Mouse (Mus musculus): ENCODE measurements around the gene Snai3. TPM values are rescaled to one million over a fixed set of nuclear protein-coding genes. Genes with fewer than 3 reads are reported as not detected.

Snai3 gene
- not detected in 2 replicates for polyA plus RNA-seq (2014; fragmentation: Nextera tagmentation; extraction: Ambion mirVana)

DNA sequence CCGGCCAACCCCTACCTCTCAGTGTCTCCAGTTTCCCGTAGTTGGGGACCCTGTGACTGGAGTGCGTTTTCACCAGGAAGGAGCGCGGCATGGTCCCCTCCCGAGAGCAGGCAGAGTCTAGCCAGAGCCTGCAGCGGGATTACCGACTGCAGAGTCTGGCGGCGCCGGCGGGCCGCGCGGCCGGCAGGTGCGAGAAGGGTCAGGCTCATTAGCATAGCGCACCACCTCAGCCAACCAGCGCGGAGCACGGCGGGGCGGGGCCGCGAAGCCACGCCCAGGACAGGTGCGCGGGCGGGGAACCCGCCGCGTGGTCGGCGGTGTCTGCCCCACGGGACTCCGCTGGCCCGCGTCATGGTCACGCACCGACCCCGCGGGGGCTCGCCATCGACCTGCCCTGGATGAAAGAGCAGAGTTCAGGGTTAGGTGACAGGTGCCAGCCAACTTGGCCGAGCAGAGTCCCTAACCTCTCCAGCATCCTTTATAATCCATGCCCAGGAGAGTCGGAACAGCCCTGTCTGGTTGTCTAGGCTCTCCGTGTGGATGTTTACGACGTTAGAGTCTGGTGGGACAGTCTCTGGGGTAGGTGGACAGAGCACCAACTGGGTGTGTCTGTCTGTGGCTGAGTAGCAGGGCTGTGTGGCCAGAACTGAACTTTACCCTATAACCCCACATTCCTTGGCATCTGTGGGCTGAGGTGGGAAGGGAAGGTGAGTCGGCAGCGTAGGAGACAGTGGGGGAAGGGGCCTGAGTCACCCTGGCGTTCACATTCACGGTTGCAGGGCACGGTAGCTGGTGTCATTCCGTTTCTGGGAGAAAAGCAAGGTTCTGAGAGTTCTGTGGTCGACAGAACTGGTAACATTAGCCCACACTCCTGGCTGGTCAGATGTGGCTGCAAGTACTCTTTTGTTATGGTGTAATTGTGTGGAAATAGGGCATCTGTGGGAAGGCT lies at the start of gene Snai3:
Gene Snai3 (minus strand): TSS at position 210 of the 949 bp plus-strand sequence.
- Histone ChIP-seq H3K4me1 (ENCODE audit: control insufficient read depth, insufficient read depth, low read length) (peaks cover 6% of the 10 kb centered on the region; the same call in 1 of the 2 replicates), H3K9me3 (replicated peaks; ENCODE audit: control insufficient read depth, low read length) (no peaks in the 10 kb centered on the region), H3K27ac (ENCODE audit: low read depth, low read length) (no peak within 1 kb of the TSS), H3K9ac (ENCODE audit: low read length) (peak within 1 kb of the TSS; percentile 51; the same call in 1 of the 2 replicates), H3K36me3 (ENCODE audit: control insufficient read depth, insufficient read depth, low read length) (peaks cover 7% of the 10 kb centered on the region; the same call in 1 of the 2 replicates), H3K27me3 (replicated peaks; ENCODE audit: control insufficient read depth, insufficient read depth, low read length) (peaks cover 38% of the 10 kb centered on the region), H3K4me3 (ENCODE audit: low read depth, low read length) (peak within 1 kb of the TSS; percentile 26), H3K4me2 (ENCODE audit: low read length) (peak within 1 kb of the TSS; percentile 56)
- peak; percentile 70 for ATAC-seq
- peak; percentile 23 for DNase-seq (ENCODE audit: low spot score)
- 2% methylated on average over 48 of the region's 56 CpGs for WGBS

DNA sequence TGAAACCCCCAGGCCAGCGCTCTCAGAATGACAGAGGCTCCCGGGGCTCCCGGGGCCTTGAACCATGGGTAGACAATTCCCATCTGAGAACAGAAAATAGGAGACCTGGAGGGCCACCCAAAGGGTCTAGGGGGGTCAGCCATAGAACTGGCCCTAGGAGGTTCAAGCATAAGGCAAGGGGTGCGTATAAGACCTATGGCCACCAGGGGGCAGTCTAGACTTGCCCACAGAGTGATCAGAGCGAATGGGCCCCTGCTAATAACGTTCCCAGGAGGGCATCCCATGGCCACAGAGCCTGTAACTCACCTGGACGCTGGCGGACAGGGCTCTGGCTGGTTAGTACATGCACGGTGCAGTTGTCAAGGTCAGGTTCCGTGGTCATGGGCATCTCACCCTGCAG lies 40.3 kb upstream of the Snai3 start:
- WGBS, result 35% methylated on average over 10 of the region's 10 CpGs
- Histone ChIP-seq H3K27me3 (replicated peaks; ENCODE audit: control insufficient read depth, insufficient read depth, low read length) (no peaks in the 10 kb centered on the region), H3K27ac (ENCODE audit: low read depth, low read length) (no peak overlapping the region), H3K9ac (ENCODE audit: low read length) (no peak overlapping the region), H3K4me2 (ENCODE audit: low read length) (no peak overlapping the region), H3K4me1 (ENCODE audit: control insufficient read depth, insufficient read depth, low read length) (no peaks in the 10 kb centered on the region), H3K36me3 (ENCODE audit: control insufficient read depth, insufficient read depth, low read length) (no peaks in the 10 kb centered on the region), H3K4me3 (ENCODE audit: low read depth, low read length) (no peak overlapping the region), H3K9me3 (replicated peaks; ENCODE audit: control insufficient read depth, low read length) (no peaks in the 10 kb centered on the region)
- peak; percentile 86 for DNase-seq (ENCODE audit: low spot score)
- ATAC-seq, result peak; percentile 77

DNA sequence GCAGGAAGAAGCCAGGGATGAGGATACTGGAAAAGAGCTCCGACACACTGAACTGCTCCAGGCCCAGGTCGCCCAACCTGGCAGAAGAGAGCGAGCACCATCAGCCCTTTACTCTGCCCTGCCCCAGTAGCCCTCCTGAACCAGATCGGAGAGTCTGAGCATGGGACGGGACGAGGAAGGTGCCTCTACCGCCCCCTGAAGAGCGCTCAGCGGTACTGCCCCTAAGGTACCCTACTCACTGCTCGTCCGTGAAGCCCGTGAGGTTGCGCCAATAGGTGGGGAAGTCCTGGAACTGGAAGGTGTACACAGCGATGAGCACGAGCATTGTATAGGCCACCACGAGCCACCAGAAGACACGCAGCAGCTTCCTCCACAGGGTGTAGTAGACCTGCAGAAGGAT lies 37.4 kb upstream of the Snai3 start:
- H3K36me3 ChIP-seq (ENCODE audit: control insufficient read depth, insufficient read depth, low read length), result no peaks in the 10 kb centered on the region
- H3K27me3 ChIP-seq (replicated peaks; ENCODE audit: control insufficient read depth, insufficient read depth, low read length), result no peaks in the 10 kb centered on the region
- no peak for ATAC-seq
- H3K4me1 ChIP-seq (ENCODE audit: control insufficient read depth, insufficient read depth, low read length), result no peaks in the 10 kb centered on the region
- no peak for DNase-seq (ENCODE audit: low spot score)
- WGBS, result 69% methylated on average over 17 of the region's 17 CpGs
- H3K27ac ChIP-seq (ENCODE audit: low read depth, low read length), result no peak overlapping the region
- H3K4me3 ChIP-seq (ENCODE audit: low read depth, low read length), result no peak overlapping the region
- H3K9ac ChIP-seq (ENCODE audit: low read length), result no peak overlapping the region
- H3K4me2 ChIP-seq (ENCODE audit: low read length), result no peak overlapping the region
- no peaks in the 10 kb centered on the region for H3K9me3 ChIP-seq (replicated peaks; ENCODE audit: control insufficient read depth, low read length)

DNA sequence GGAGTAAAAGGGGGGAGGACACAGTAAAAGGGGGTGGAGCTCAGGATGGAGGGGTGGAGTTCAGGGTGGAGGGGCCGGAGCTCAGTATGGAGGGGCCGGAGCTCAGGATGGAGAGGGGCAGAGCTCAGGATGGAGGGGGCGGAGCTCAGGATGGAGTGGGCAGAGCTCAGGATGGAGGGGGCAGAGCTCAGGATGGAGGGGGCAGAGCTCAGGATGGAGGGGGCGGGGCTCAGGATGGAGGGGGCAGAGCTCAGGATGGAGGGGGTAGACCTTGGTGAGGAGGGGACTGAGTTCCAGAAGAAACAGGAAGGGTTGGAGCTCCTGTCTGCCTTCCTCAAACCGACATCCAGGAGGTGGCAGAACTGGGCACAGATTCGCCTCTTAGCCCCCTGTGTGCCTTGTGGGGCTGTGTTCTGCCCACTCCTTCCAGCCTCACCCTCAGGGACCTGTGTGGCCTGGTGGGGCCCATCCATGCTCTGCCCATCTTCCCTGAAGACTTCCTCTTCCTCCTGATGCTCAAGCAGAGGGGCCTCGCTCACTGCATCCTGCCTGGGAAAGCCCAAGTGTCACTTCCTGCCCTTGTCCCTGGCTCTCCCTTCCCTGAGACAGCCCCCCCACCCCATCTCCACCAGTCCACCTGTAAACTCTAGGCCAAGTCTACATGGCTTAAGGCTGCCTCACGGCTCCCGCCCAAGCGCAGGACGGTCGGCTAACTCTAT lies 36.6 kb upstream of the Snai3 start:
- no peak overlapping the region for H3K9ac ChIP-seq (ENCODE audit: low read length)
- no peak overlapping the region for H3K27ac ChIP-seq (ENCODE audit: low read depth, low read length)
- H3K4me1 ChIP-seq (ENCODE audit: control insufficient read depth, insufficient read depth, low read length), result no peaks in the 10 kb centered on the region
- H3K4me2 ChIP-seq (ENCODE audit: low read length), result no peak overlapping the region
- DNase-seq (ENCODE audit: low spot score) (no peak), ATAC-seq (no peak)
- WGBS, result 86% methylated on average over 12 of the region's 12 CpGs
- no peaks in the 10 kb centered on the region for H3K27me3 ChIP-seq (replicated peaks; ENCODE audit: control insufficient read depth, insufficient read depth, low read length)
- no peaks in the 10 kb centered on the region for H3K36me3 ChIP-seq (ENCODE audit: control insufficient read depth, insufficient read depth, low read length)
- H3K4me3 ChIP-seq (ENCODE audit: low read depth, low read length), result no peak overlapping the region
- H3K9me3 ChIP-seq (replicated peaks; ENCODE audit: control insufficient read depth, low read length), result no peaks in the 10 kb centered on the region

DNA sequence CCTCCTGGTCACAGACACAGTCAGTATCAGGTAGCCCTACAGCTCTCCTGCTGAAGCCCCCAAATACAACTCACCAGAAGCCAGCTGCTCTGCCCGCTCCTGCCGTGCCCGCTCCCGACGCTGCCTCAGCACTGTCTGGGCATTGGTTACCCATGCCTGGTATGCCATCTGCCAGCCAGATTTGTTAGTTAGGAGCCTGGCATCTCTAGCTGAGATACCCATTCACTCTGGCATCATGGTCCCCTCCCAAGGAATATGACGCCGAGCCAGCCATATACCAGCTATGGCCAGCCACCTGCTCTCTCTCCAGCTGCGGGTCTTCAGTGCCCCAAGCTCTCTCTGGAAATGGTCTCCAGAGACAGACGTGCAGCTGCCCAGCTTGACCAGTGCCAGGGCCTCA lies 27.9 kb upstream of the Snai3 start:
- Histone ChIP-seq H3K4me3 (ENCODE audit: low read depth, low read length) (no peak overlapping the region), H3K9ac (ENCODE audit: low read length) (no peak overlapping the region), H3K4me2 (ENCODE audit: low read length) (no peak overlapping the region), H3K9me3 (replicated peaks; ENCODE audit: control insufficient read depth, low read length) (no peaks in the 10 kb centered on the region), H3K36me3 (ENCODE audit: control insufficient read depth, insufficient read depth, low read length) (peaks cover 14% of the 10 kb centered on the region), H3K27me3 (replicated peaks; ENCODE audit: control insufficient read depth, insufficient read depth, low read length) (no peaks in the 10 kb centered on the region), H3K27ac (ENCODE audit: low read depth, low read length) (no peak overlapping the region), H3K4me1 (ENCODE audit: control insufficient read depth, insufficient read depth, low read length) (no peaks in the 10 kb centered on the region)
- WGBS, result 90% methylated on average over 9 of the region's 9 CpGs
- DNase-seq (ENCODE audit: low spot score) (peak; percentile 44), ATAC-seq (no peak)

DNA sequence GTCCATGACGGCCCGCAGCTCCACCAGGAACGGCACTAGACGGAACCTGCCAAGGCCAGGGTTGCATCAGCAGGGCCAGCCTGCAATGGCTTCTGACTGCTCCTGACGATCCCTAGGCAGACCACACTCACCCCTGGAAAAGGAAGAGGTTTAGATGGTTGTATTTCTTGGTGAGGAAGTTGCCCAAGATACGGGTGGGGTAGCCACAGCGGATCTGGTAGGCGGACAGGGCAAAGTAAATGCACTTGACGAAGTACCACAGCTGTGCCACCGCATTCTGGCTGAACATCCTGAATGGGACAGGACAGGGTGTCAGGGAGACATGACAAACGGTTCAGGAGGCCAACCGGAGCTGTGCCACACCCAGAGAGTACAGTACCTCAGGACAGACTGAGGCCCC lies 24.3 kb upstream of the Snai3 start:
- no peak overlapping the region for H3K4me2 ChIP-seq (ENCODE audit: low read length)
- 93% methylated on average over 12 of the region's 12 CpGs for WGBS
- no peak overlapping the region for H3K27ac ChIP-seq (ENCODE audit: low read depth, low read length)
- H3K4me1 ChIP-seq (ENCODE audit: control insufficient read depth, insufficient read depth, low read length), result no peaks in the 10 kb centered on the region
- H3K9me3 ChIP-seq (replicated peaks; ENCODE audit: control insufficient read depth, low read length), result no peaks in the 10 kb centered on the region
- H3K9ac ChIP-seq (ENCODE audit: low read length), result no peak overlapping the region
- no peak overlapping the region for H3K4me3 ChIP-seq (ENCODE audit: low read depth, low read length)
- DNase-seq (ENCODE audit: low spot score) (no peak), ATAC-seq (no peak)
- H3K27me3 ChIP-seq (replicated peaks; ENCODE audit: control insufficient read depth, insufficient read depth, low read length), result no peaks in the 10 kb centered on the region
- H3K36me3 ChIP-seq (ENCODE audit: control insufficient read depth, insufficient read depth, low read length), result peaks cover 45% of the 10 kb centered on the region

DNA sequence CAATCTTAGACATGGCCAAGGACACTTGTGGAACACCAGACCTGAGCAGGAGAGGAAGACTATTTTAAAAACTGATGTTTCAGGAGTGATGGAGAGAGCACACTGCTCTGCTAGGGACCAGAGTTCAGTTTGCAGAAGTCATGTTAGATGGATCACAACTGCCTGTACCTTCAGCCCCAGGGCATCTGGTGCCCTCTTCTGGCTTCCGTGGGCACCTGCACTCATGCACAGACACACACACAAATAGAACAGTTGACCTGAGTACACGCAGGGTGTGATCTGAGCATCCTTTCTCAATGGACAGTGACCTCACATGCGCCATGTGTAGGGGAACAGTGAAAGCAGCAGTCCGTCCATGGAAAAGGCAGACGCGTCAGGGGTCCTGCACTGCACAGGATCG lies 23.3 kb upstream of the Snai3 start:
- Histone ChIP-seq H3K4me1 (ENCODE audit: control insufficient read depth, insufficient read depth, low read length) (no peaks in the 10 kb centered on the region), H3K27ac (ENCODE audit: low read depth, low read length) (no peak overlapping the region), H3K36me3 (ENCODE audit: control insufficient read depth, insufficient read depth, low read length) (peaks cover 55% of the 10 kb centered on the region), H3K9ac (ENCODE audit: low read length) (no peak overlapping the region), H3K4me2 (ENCODE audit: low read length) (no peak overlapping the region), H3K27me3 (replicated peaks; ENCODE audit: control insufficient read depth, insufficient read depth, low read length) (no peaks in the 10 kb centered on the region), H3K4me3 (ENCODE audit: low read depth, low read length) (no peak overlapping the region), H3K9me3 (replicated peaks; ENCODE audit: control insufficient read depth, low read length) (no peaks in the 10 kb centered on the region)
- WGBS, result 97% methylated on average over 7 of the region's 7 CpGs
- DNase-seq (ENCODE audit: low spot score) (no peak), ATAC-seq (no peak)

DNA sequence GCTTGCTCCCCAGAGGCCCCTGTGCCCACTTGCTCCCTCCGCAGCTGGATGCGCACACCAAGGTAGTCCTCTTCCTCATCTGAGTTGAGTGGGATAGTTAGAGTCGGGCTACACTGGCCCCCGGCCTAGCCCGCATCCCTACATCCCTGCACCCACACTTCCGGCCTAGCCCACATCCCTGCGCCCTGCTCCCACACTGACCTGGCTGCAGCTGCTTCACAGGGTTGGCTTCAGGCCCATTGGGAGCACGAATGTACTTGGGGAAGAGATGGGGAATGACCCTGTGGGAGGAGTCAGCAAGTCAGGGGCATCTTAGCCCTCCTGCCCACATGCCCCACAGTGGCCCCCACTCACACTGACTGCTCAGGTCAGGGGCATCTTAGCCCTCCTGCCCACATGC lies 21.9 kb upstream of the Snai3 start:
- H3K9ac ChIP-seq (ENCODE audit: low read length), result no peak overlapping the region
- H3K36me3 ChIP-seq (ENCODE audit: control insufficient read depth, insufficient read depth, low read length), result peaks cover 66% of the 10 kb centered on the region
- H3K9me3 ChIP-seq (replicated peaks; ENCODE audit: control insufficient read depth, low read length), result no peaks in the 10 kb centered on the region
- WGBS, result 96% methylated on average over 8 of the region's 8 CpGs
- no peak overlapping the region for H3K4me3 ChIP-seq (ENCODE audit: low read depth, low read length)
- H3K27ac ChIP-seq (ENCODE audit: low read depth, low read length), result no peak overlapping the region
- DNase-seq (ENCODE audit: low spot score) (no peak), ATAC-seq (no peak)
- H3K27me3 ChIP-seq (replicated peaks; ENCODE audit: control insufficient read depth, insufficient read depth, low read length), result no peaks in the 10 kb centered on the region
- no peaks in the 10 kb centered on the region for H3K4me1 ChIP-seq (ENCODE audit: control insufficient read depth, insufficient read depth, low read length)
- no peak overlapping the region for H3K4me2 ChIP-seq (ENCODE audit: low read length)

Measured in forebrain, embryonic 14.5 days (tissue).